Mouse (Mus musculus): ENCODE results near the gene 4931406P16Rik. TPM values are rescaled to one million over a fixed set of nuclear protein-coding genes. Genes with fewer than 3 reads are reported as not detected.
"Not testable (repeated sequence)": the region's sequence is repeated elsewhere in the genome, so short reads cannot be mapped to it uniquely, and the experiment has no call there.

The 4931406P16Rik gene
- 23.8 and 25.3 TPM in 2 replicates for polyA plus RNA-seq (2016; fragmentation: Nextera tagmentation; extraction: Ambion mirVana)

GRCm38 (mm10) chr7:34313443-34313875, at the start of gene 4931406P16Rik:
TSS of gene 4931406P16Rik (minus strand) at chr7:34313551.
- Histone ChIP-seq H3K27me3 (ENCODE audit: poor library complexity, severe bottlenecking) (no peaks in the 10 kb centered on the region), H3K9me3 (no peaks in the 10 kb centered on the region), H3K4me3 (peak within 1 kb of the TSS; percentile 96), H3K4me1 (peaks cover 10% of the 10 kb centered on the region), H3K27ac (peak within 1 kb of the TSS; percentile 93), H3K36me3 (replicated peaks) (no peaks in the 10 kb centered on the region)
- peak; percentile 82 for DNase-seq (ENCODE audit: extremely low spot score, low spot score)
- under 1% methylated on average over 39 of the region's 41 CpGs for WGBS

GRCm38 (mm10) chr7:34355629-34356028, 42.3 kb upstream of the 4931406P16Rik start:
- Histone ChIP-seq H3K27ac (no peak overlapping the region), H3K27me3 (ENCODE audit: poor library complexity, severe bottlenecking) (no peaks in the 10 kb centered on the region), H3K4me1 (no peaks in the 10 kb centered on the region), H3K4me3 (no peak overlapping the region), H3K9me3 (no peaks in the 10 kb centered on the region), H3K36me3 (replicated peaks) (peaks cover 90% of the 10 kb centered on the region)
- 95% methylated on average over 4 of the region's 4 CpGs for WGBS
- no peak for DNase-seq (ENCODE audit: extremely low spot score, low spot score)

- no peak for DNase-seq (ENCODE audit: extremely low spot score, low spot score)
- Histone ChIP-seq H3K27me3 (ENCODE audit: poor library complexity, severe bottlenecking) (no peaks in the 10 kb centered on the region), H3K9me3 (no peaks in the 10 kb centered on the region), H3K27ac (no peak overlapping the region), H3K4me3 (no peak overlapping the region), H3K36me3 (replicated peaks) (peaks cover 98% of the 10 kb centered on the region), H3K4me1 (no peaks in the 10 kb centered on the region)
- 95% methylated on average over 1 of the region's 1 CpGs for WGBS
Measured at GRCm38 (mm10) chr7:34351997-34352396, 38.6 kb upstream of the 4931406P16Rik start.

GRCm38 (mm10) chr7:34350166-34350565, 36.8 kb upstream of the 4931406P16Rik start:
- Histone ChIP-seq H3K4me3 (no peak overlapping the region), H3K9me3 (no peaks in the 10 kb centered on the region), H3K36me3 (replicated peaks) (peaks cover 100% of the 10 kb centered on the region), H3K4me1 (no peaks in the 10 kb centered on the region), H3K27ac (no peak overlapping the region), H3K27me3 (ENCODE audit: poor library complexity, severe bottlenecking) (no peaks in the 10 kb centered on the region)
- WGBS: 95% methylated on average over 5 of the region's 5 CpGs
- no peak for DNase-seq (ENCODE audit: extremely low spot score, low spot score)

DNA sequence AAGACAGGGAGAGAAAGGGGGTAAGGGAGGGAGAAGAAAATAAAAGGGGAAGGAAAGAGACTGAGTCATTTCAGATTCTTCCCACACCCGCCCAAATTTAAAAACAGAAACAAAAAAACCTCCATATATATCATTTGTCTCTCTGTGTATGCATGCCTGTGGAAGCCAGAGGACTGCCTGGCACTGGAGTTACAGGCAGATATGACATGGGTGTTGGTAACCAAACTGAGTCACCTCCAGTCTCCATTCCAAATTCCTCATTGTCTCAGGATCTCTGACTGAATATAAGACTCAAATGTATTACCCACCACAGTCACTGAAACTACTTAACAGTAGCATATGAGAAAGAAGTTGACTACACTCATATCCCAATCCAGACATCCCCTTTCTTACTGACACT, 34.7 kb upstream of the 4931406P16Rik start:
- Histone ChIP-seq H3K4me1 (no peaks in the 10 kb centered on the region), H3K4me3 (no peak overlapping the region), H3K9me3 (no peaks in the 10 kb centered on the region), H3K27me3 (ENCODE audit: poor library complexity, severe bottlenecking) (no peaks in the 10 kb centered on the region), H3K27ac (no peak overlapping the region), H3K36me3 (replicated peaks) (peaks cover 100% of the 10 kb centered on the region)
- 75% methylated on average over 1 of the region's 1 CpGs for WGBS
- DNase-seq (ENCODE audit: extremely low spot score, low spot score): no peak

GRCm38 (mm10) chr7:34347041-34347440, 33.7 kb upstream of the 4931406P16Rik start:
- no peaks in the 10 kb centered on the region for H3K4me1 ChIP-seq
- H3K4me3 ChIP-seq: no peak overlapping the region
- DNase-seq (ENCODE audit: extremely low spot score, low spot score): no peak
- H3K27me3 ChIP-seq (ENCODE audit: poor library complexity, severe bottlenecking): no peaks in the 10 kb centered on the region
- H3K27ac ChIP-seq: no peak overlapping the region
- 93% methylated on average over 3 of the region's 3 CpGs for WGBS
- H3K36me3 ChIP-seq (replicated peaks): peaks cover 100% of the 10 kb centered on the region
- no peaks in the 10 kb centered on the region for H3K9me3 ChIP-seq

- Histone ChIP-seq H3K4me1 (no peaks in the 10 kb centered on the region), H3K27ac (no peak overlapping the region), H3K9me3 (no peaks in the 10 kb centered on the region), H3K27me3 (ENCODE audit: poor library complexity, severe bottlenecking) (no peaks in the 10 kb centered on the region), H3K36me3 (replicated peaks) (peaks cover 100% of the 10 kb centered on the region), H3K4me3 (no peak overlapping the region)
- WGBS: 92% methylated on average over 4 of the region's 4 CpGs
- no peak for DNase-seq (ENCODE audit: extremely low spot score, low spot score)
Measured at GRCm38 (mm10) chr7:34346505-34346904, 33.2 kb upstream of the 4931406P16Rik start.

DNA sequence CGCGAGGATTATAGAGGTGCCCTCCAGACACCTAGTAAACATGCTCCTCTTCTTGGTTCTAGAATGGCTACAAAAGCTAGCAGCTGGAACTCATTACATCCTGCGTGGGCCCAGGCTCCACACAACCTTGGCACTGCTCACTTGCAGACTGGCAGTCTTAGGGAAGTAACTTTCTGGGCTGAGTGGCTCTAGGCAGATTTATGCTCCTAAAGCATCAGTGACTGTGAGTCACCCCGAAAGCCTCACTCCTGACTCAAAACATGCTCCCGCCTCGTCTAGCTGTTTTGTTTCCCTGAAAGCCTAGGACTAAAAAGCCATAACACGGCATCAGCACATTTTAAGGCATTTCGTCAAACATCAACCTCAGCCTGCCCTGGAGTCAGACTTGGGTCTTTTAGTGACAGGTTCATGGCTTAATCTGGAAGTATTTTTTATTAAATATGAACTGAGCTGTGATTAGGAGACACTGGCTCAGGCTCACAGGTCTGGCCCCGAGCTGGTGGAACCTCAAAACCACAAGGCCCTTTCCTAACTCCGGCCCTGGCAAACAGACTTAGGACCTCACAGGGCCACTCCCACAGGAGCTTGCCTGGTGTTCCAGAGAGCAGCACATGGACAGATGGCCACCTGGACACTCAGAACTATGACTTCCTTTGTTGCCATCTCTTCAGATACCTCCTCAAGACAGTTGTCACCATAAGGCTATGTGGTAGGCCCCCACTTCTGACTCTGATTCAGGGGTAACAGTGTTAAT, 28.9 kb upstream of the 4931406P16Rik start:
- Histone ChIP-seq H3K9me3 (no peaks in the 10 kb centered on the region), H3K4me3 (no peak overlapping the region), H3K36me3 (replicated peaks) (peaks cover 85% of the 10 kb centered on the region), H3K27me3 (ENCODE audit: poor library complexity, severe bottlenecking) (no peaks in the 10 kb centered on the region), H3K27ac (no peak overlapping the region), H3K4me1 (no peaks in the 10 kb centered on the region)
- 94% methylated on average over 10 of the region's 10 CpGs for WGBS
- DNase-seq (ENCODE audit: extremely low spot score, low spot score): no peak

GRCm38 (mm10) chr7:34340841-34341240, 27.5 kb upstream of the 4931406P16Rik start:
- H3K27me3 ChIP-seq (ENCODE audit: poor library complexity, severe bottlenecking): no peaks in the 10 kb centered on the region
- no peaks in the 10 kb centered on the region for H3K4me1 ChIP-seq
- peaks cover 73% of the 10 kb centered on the region for H3K36me3 ChIP-seq (replicated peaks)
- H3K4me3 ChIP-seq: no peak overlapping the region
- no peak overlapping the region for H3K27ac ChIP-seq
- H3K9me3 ChIP-seq: 0 out of 2 replicates have a peak, but pooled peaks cover 3% of the 10 kb centered on the region
- 93% methylated on average over 5 of the region's 5 CpGs for WGBS
- DNase-seq (ENCODE audit: extremely low spot score, low spot score): no peak

DNA sequence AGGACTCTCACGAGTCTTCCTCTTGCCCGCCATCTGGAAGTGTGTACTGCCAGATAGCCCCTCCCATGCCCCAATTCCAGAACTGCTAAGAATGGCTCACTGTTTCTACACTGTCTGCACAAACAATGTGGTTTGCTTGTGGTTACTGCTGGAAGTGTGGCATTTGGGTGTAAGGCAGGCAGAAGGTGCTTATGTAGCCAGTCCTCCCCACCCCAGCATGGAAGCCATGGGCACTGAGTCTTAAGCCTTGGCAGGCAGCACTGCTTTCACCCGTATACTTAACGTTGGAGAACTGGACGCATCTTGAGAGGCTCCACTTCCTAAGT, 25.8 kb upstream of the 4931406P16Rik start:
- WGBS: 85% methylated on average over 5 of the region's 5 CpGs
- peaks cover 56% of the 10 kb centered on the region for H3K36me3 ChIP-seq (replicated peaks)
- H3K4me3 ChIP-seq: no peak overlapping the region
- no peaks in the 10 kb centered on the region for H3K27me3 ChIP-seq (ENCODE audit: poor library complexity, severe bottlenecking)
- H3K9me3 ChIP-seq: 0 out of 2 replicates have a peak, but pooled peaks cover 3% of the 10 kb centered on the region
- H3K4me1 ChIP-seq: no peaks in the 10 kb centered on the region
- H3K27ac ChIP-seq: no peak overlapping the region
- DNase-seq (ENCODE audit: extremely low spot score, low spot score): no peak

GRCm38 (mm10) chr7:34338445-34339163, 25.3 kb upstream of the 4931406P16Rik start:
- WGBS: 84% methylated on average over 9 of the region's 9 CpGs

GRCm38 (mm10) chr7:34337268-34337667, 23.9 kb upstream of the 4931406P16Rik start:
- 95% methylated on average over 2 of the region's 2 CpGs for WGBS
- Histone ChIP-seq H3K36me3 (replicated peaks) (peaks cover 37% of the 10 kb centered on the region), H3K4me3 (no peak overlapping the region), H3K4me1 (no peaks in the 10 kb centered on the region), H3K9me3 (0 out of 2 replicates have a peak, but pooled peaks cover 3% of the 10 kb centered on the region), H3K27me3 (ENCODE audit: poor library complexity, severe bottlenecking) (no peaks in the 10 kb centered on the region), H3K27ac (no peak overlapping the region)
- DNase-seq (ENCODE audit: extremely low spot score, low spot score): no peak

More at GRCm38 (mm10) chr7:34338445-34339163, 25.3 kb upstream of the 4931406P16Rik start:
- DNase-seq (ENCODE audit: extremely low spot score, low spot score): no peak
- Histone ChIP-seq H3K9me3 (0 out of 2 replicates have a peak, but pooled peaks cover 3% of the 10 kb centered on the region), H3K36me3 (replicated peaks) (peaks cover 51% of the 10 kb centered on the region), H3K27ac (no peak overlapping the region), H3K4me3 (no peak overlapping the region), H3K27me3 (ENCODE audit: poor library complexity, severe bottlenecking) (no peaks in the 10 kb centered on the region), H3K4me1 (no peaks in the 10 kb centered on the region)

GRCm38 (mm10) chr7:34336545-34336944, 23.2 kb upstream of the 4931406P16Rik start:
- H3K4me1 ChIP-seq, H3K27ac ChIP-seq: not testable (repeated sequence)

More at GRCm38 (mm10) chr7:34336545-34336944, 23.2 kb upstream of the 4931406P16Rik start:
- not testable (repeated sequence) for H3K4me3 ChIP-seq; H3K27me3 ChIP-seq (ENCODE audit: poor library complexity, severe bottlenecking); H3K9me3 ChIP-seq; DNase-seq (ENCODE audit: extremely low spot score, low spot score)
- peaks cover 30% of the 10 kb centered on the region for H3K36me3 ChIP-seq (replicated peaks)
- WGBS: 92% methylated on average over 1 of the region's 1 CpGs
